Mouse (Mus musculus) bone marrow, adult 2 months (tissue): ENCODE measurements at regions not wholly inside any gene's neighbourhood (a gene's known extent, or its start where the extent isn't known, plus 50 kb on each side); places are given as distances from the start of the nearest gene placed in this dataset.

Source experiments
- CTCF ChIP-seq: fragments of 200-500 bp; IDR thresholded peaks from 2 replicates; pipeline ENCODE4 v1.5.1; 2011; ENCODE audit warnings: low read length, control low read depth; ENCODE audit not compliant: control insufficient read depth, insufficient read depth
- POLR2A ChIP-seq: fragments of 200-500 bp; IDR thresholded peaks from 2 replicates; pipeline ENCODE4 v1.6.1; 2011; ENCODE audit warnings: low read depth, mild to moderate bottlenecking, control low read depth, low read length, borderline replicate concordance; ENCODE audit not compliant: control insufficient read depth

GRCm38 (mm10) chr19:6619546-6619945 is 76.7 kb upstream of the Slc22a12 start:
- TF ChIP-seq CTCF, result no peak
- TF ChIP-seq POLR2A, result no peak
